Mouse (Mus musculus) cerebellum, postnatal 14 days (tissue): ENCODE results near the gene Hspb7.

Experiments
- DNase-seq, 2 experiments: peaks; one replicate each; pipeline ENCODE4 v3.0.0; 2021; ENCODE audit warnings: mixed read lengths in 2 of 2

Hspb7 gene

DNA sequence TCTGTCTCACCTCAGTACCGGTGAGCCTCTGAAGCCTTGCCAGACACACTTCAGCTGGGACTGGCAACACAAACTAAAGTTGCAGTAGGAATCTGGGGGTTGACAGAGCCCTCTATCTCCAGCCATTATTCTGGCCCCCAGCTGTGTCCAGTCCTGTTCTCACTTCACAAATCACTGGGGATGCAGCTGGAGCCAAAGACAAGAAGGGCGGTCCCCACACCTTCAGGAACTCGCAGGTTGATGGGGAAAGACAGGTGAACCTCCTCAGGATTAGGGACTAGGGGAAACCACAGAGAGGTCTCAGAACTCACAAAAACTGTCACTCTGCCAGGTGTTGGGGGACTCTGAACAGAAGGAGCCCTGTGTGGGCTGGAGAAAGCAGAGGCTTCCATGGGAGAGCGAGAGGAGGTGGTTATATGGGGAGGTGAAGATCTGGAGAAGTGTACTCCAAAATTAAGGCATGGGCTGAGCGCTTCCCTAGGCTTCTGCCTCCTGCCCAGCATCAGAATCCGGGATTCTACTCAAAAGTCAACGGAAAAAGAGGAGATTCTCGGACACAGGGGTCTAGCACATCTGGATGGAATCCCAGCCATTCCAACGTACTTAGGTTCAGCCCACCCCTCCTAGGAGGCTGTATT, at the start of gene Hspb7:
Hspb7 (plus strand) TSS at position 588 of the 638 bp plus-strand sequence.
- no peak for DNase-seq

DNA sequence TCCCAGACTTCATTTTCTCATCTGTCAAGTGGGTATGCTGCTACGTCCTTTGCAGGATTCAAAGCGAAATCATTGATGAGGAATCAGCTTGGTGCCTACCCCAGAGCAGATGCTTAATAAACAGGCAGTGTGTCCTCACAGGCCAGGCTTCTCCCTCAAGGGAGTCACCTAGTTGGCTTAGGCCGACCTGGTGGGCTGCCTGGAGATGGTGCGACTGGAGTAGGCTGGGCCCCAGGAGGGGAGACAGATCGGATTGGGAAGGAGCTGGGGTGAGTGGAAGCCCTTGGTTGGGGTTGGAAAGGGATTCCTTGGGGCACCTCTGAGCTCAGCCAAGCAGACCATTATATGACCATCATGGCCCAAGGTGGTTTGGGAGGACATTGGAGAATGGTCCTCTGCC, 48.2 kb upstream of the Hspb7 start:
- DNase-seq: no peak

DNA sequence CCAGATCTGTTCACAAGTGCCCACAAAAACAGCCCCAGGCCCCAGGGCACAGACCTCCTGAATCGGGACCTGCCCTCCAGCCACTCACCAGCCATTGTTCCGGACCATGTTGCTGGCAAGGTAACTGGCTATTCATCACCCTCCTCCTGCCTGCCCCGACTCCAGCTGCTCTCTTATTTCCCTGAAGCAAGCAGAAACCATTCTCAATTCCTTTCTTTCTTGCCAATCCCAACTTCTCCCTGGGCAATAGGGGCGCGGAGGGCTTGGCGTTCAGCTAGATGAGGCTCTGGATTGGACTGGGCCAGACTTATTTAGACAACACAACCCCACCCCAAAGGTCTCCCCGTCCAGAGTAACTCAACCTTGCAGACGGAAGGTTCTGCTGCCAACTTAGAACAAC, 40.9 kb upstream of the Hspb7 start:
- DNase-seq: no peak

DNA sequence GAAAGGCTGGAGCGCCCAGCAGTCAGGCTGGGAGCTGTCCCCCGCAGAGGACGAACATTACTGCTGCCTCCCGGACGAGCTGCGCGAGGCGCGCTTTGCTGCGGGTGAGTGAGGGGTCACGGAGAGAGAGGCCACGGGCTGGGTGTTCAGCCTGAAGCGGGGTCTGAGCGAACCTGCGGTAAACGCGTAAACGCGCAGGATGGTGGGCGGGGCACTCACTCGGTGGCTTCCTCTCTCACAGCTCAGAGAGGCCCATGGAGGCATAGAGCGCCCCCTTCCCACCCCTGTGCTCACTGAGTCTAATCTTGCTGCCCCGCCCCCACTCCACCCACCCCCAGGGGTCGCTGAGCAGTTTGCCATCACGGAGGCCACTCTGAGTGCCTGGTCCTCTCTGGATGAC, 38.2 kb upstream of the Hspb7 start:
- DNase-seq: peak in 1 of 2 experiments; percentile 45

DNA sequence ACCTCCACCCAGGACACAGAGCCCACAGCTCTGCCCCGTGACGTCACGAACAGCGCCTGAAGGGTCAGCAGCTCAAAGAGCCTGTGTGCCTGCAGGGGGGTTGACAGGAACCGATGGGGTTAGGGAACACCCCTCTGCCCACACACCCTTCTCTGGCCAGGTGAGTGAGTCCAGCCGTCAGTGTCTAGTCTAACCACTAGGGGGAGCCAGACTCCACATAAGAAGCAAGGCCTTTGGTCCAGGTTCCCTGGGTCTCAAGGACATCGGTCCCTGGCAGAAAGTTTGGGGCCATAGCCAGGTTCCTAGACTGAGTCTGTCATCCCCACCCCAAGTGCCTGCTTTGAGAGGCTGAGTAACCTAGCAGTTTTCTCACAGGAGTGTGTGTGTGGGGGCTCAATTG, 35.3 kb upstream of the Hspb7 start:
- DNase-seq: peak; percentile 69 to 78

DNA sequence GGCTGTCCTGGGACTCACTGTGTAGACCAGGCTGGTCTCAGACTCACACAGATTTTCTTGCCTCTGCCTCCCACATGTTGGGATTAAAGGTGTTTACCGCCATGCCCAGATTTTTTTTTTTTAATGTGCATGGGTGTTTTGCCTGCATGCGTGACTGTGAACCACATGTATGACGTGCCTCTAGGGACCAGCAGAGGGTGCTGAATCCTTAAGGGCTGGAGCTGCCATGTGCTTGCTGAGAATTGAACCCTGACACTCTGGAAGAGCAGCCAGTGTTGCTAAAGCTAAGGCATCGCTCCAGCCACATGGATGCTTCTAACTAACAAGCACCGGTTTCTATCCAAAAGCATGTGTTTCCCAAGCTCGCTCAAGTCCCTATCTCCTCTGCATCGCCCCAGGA, 34.4 kb upstream of the Hspb7 start:
- no peak for DNase-seq

DNA sequence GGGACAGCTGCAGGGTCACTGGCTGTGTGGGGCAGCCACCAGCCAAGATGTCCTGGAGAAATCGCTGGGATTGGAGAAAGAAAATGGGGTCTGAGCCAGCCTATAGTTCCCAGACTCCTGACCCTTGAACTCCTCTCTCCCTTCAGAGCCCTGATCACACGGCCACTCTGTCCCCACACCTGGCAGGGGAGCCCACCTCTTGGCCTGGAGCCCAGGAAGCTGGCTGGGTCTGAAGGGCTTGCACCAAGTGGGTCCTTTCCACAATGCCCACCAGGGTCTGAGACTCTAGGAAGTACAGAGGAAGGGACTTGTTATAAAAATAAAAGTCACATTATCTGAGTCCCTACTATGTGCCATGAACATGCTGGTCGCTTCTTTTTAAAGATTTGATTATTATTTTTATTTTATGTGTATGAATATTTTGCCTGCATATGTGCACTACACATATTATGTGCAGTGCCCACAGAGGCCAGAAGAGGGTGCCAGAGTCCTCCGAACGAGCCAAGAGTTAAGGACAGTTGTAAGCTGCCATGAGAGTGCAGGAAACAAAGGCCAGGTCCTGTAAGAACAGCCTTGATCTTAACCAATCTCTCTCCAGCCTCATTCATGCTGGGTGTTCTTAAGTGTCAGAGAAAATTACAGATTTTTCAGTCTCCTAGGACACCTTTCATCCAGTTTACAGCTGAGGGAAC, 33.3 kb upstream of the Hspb7 start:
- peak; percentile 83 to 88 for DNase-seq

DNA sequence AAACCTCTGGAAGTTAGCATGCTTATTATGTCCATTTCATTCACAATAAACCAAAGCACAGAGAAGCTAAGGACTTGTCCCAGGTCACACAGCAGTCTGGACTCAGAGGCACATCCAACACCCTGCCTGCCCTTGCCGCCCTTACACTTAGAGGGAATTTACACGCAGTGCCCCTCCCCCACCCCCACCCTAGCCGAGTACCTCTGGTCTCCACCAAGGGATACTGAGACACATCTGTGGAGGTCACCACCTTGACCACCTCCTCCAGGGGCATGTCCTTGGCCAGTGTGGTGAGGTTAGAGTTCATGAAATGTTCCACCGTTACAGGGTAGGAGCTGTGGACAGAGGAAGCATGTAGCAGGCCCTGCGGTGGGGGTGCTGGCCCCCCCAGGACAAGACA, 32.6 kb upstream of the Hspb7 start:
- no peak for DNase-seq

DNA sequence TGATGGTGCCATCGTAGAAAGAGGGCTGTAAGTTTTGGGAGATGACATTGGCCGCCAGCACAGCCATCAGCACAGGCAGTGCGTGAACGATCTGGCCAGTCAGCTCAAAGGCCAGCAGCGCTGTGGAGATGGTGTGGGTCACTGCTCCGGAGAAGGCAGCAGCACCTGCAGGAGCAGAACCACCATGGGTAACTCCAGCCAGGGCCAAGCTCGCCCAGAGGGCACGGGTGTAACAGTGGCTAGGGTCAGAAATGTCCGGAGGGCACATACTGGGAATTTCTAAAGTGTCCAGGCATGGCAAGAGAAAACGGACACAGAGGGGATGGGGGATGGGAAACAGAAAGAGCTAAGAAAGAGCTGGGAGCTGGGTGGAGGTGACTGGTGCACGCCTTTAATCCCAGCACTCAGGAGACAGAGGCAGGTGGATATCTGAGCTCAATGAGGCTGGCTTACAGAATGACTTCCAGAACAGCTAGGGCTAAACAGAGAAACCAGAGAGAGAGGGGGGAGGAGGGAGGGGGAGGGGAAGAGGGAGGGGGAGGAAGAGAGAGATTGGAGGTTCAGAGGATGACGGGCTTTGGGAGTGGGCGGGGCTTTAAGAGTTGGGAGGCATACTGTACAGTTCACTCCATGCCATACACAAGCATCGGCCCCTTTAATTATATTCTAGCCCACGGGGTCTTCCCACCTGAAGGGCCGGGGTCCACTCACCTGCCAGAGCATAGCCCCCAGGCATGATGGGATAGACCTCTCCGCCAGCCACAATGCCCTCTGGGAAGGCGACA, 31.0 kb upstream of the Hspb7 start:
- no peak for DNase-seq

DNA sequence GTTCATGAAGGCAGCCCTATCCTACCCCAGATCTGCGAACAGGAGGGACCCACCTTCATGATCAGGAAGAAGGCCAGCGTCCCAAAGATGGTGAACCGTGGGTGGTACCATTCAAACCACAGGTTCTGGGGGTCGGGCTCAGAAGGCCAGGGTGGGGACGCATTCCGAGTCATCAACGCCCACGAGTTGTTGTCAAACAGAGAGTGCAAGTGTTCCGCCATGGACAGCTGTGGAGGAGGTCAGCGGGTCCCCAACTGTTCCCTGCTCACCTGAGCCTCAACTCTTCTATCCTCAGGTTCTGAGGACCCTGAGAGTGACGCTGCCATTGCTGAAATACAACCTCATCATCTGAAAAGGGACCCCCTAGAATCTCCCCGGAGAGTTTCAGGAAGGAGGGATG, 29.3 kb upstream of the Hspb7 start:
- DNase-seq: no peak

DNA sequence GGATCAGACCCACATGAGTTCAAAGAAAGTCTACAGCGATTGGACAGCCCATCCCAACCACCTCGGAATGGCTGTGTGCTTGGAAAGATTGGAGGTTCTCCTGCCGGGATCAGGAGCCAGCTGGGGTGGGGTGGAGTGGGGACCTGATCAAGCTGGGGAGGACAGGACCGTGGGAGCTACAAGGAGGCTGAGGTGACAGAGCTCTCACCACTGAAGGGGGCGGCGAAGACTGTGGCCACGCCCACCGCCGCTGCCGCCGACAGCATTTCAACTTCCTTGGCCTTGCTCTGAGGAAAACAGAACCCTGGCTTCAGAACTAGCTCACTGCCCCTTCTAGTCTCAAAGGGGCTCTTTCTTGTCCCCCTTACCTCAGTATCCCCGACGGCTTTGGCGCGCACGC, 25.8 kb upstream of the Hspb7 start:
- no peak for DNase-seq

DNA sequence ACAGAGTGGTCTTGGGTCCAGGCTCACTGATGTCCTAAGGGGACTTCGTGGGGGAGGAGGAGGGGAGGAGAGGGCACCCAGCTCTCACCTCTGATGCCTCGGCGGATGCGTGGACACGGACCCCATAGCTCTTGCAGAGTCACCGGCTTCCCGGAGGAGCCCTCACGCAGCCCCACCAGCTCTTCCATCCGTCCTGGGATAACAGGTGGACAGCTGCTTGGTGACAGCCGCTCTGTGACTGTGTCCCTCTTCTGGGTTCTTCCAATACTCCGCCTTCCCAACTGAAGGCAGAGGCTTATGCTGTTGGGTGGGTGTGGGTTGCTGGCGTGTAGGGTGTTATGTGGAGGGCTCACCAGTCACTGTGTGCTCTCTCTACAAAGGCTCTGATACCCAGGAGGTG, 22.7 kb upstream of the Hspb7 start:
- DNase-seq: no peak

DNA sequence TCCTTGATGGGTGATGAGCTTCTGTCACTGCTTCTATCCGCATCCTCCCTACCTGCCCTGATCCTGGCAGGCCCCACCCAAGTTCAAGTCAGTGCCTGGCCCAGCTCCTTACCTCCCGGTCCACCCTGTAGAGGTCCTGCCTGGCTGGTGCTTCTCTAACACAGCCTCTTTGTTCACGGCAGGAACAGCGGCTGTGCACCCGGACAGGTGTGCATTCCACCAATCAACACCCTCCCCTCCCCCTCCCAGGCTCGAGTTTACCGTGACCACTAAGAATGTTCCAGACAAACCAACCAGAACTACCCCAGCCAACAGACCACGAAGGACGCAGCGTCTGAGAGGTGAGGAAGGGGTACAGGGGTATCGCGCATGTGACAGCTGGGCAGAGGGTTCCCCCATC, 22.0 kb upstream of the Hspb7 start, which contains the start of gene Clcnka:
Clcnka (minus strand) TSS at position 180 of the 400 bp plus-strand sequence.
- no peak for DNase-seq

DNA sequence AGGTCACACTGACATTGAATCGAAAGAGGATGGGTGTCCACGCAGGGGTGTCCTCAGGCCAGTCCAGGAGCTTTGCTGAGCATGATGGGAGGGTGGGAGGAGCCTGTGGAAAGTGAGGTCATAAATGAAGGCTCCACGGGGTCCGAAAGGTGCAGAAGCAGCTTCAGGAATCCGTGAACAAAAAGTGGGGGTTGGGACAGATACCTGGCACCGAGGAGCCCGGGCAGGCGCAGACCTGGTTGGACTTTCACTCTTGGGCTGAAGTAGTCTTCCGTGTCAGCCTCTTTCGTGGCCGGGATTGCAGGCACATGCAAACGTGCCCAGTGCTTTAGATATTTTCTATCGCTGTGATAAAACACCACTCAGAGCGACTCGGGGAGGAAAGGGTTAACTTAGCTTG, 20.4 kb upstream of the Hspb7 start:
- DNase-seq: no peak

DNA sequence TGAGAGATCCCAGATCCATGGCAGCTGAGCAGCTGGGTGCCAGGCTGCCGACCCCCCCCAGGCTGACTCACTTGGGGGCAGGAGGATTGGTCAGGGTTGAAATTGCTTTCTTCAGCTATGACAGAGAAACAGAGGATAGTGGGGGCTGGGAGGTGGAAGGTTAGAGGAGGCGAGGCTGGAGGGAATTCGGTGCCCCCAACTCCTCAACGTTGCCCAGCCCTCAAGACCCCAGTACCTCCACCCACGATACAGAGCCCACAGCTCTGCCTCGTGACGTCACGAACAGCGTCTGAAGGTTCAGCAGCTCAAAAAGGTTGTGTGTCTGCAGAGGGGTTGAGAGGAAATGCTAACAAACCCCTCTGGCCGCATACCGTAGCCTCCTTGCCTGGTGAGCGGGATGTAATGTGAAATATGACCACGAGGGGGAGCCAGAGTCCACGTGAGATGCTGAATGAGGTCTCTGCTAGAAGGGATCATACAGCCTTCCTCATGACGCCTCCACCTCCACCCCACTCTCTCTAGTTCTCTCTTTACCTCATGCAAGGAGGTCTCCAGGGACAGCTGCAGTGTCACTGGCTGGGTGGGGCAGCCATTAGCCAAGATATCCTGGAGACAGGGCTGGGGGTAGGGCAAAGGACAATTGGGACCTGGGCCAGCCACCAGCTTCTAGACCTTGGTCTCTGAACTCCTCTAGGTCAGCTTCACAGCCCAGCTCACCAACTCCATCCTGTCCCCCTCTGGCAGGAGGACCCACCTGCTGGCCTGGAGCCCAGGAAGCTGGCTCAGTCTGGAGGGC, 15.9 kb upstream of the Hspb7 start:
- peak; percentile 95 for DNase-seq

DNA sequence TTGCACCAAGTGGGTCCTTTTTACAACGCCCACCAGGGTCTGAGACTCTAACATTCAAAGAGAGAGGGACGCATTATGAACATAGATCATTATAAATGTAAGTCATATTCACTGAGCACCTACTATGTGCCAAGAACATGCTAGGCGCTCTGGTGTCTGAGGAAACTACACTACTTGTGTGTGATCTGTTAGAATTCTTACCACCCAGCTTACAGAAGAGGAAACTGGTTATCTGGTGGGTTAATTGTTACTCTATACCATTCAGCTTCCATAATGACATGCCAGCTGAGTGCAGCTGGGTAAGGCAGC, 15.3 kb upstream of the Hspb7 start:
- no peak for DNase-seq

DNA sequence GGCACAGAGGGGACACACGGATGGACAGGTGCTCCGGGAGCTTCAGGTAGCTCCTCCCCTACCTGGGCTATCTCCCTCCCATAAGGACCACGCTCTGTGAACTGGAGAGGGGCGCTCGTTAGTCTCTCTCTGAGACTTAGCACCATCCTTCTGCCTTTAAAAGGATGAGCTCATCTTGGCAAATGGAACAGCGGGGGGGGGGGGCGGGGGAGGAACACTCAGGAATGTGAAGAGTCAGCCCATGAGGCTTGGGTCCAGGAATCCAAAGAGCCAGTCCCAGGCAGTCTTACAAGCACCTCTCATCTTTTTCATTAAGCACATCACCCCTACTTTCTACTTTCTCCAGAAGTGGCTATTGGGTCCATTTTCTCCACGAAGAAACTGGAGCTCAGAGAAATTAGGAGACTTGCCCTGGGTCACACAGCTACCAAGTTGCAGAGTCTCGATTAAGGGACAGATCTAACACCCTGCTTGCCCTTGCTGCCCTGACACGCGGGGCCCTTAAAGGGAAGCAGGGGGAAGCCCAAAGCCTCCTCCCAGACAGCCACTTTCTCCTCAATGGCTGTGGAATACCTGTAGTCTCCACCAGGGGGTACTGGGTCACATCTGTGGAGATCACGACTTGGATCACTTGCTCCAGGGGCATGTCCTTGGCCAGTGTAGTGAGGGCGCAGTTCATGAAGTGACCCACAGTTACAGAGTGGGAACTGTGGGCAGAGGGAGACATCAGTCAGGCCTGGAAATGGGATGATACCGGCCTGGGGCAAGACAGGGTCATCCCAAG, 13.9 kb upstream of the Hspb7 start:
- DNase-seq: peak in 1 of 2 experiments; percentile 61

DNA sequence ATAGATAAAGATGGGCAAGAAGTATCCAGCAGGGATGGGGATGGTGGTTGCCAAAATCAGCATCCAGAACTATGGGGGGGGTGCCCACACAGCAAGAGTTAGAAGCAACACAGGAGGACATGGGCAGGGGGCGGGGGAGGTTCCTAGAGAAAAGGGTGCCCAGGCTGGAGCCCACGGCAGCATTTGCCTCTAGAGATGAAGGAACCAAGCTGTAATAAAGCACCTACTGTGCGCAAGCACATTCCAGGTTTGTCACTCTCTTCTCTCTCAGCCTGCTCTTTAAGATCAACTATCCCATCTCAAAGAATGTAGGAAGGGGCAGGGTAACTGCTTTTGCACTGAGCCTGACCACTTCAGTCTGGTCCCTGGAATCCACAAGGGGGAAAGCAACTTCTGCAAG, 12.0 kb upstream of the Hspb7 start:
- DNase-seq: no peak

DNA sequence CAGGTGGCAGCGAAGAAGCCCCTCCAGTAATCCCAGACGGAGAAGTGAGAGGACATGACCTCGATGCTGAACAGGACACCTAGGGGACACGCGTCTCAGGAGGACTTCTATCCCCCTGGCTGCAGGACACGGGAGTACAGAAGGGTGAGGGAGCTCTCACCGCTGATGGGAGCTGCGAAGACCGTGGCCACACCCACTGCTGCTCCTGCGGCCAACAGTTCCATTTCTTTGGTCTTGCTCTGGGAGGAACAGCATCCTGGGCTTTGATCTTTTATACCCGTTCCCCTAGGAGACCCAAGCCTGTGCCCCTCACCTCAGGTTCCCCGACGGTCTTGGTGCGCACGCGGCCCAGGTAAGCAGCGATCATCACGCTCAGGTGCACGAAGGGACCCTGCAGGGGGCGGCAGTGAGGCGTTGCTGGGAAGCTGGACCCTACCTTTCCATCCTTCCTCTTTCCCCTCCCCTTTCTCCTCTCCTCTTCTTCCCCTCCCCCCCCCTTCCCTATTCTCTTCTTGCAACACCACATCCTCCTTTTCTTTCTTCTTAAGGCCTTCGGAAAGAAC, 9.1 kb upstream of the Hspb7 start:
- peak in 1 of 2 experiments; percentile 59 for DNase-seq

DNA sequence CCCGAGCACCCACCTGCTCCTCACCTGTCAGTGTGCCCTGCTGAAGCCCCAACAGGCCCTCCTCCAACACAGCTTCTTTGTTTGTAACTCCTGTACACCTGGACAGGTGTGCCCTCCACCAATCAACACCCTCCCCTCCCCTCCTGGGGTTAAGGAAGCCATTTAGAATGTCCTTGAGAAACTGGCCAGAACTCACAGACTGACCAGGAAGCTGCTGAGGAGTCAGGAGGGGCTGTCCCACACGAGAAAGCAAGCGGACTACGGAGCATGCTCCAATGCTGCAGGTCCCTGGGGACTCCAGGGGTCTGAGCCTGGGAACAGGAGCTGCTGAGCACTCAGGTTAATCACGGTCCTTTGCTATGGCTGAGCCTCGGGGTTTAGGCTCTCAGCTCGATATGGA, 4.7 kb upstream of the Hspb7 start, which contains the start of gene Clcnkb:
Clcnkb (minus strand) TSS at position 91 of the 400 bp plus-strand sequence.
- no peak for DNase-seq

DNA sequence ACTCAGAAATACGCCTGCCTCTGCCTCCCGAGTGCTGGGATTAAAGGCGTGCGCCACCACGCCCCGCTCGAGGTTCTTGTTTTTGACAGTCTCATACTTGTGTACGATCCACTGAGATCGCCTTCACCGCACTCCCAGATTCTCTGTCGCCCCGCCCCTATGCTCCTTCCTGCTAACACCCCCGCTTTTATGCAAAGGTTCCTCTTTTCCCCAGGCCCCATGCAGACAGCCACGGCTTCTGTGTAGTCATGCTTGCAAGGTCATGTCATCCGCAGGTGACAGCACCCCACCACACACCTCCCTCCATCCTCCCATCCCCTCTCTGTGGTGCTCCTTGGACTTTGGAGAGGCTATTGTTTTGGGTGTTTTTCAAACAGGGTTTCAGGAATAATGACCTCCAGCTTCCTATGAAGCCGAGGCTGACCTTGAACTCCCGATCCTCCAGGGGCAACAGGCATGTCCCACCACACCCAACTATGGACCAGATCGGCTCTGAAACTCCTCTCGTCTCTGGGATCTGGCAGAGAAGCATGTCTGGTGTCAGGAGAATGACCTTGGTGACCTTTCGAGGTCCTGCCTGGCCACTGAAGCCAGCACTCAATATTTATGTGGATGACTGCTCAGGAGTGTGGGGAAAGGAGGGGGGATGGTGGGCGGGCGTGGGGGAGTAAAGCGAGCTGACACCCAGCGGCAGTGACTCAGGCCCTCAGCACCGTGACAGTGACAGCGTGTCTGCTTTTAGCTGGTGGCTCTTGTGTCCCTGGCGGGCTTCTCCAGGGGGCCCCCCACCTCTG, 984 bp upstream of the Hspb7 start:
- no peak for DNase-seq
